Mouse (Mus musculus): ENCODE data around the gene Cryz. TPM values are rescaled to one million over a fixed set of nuclear protein-coding genes. Genes with fewer than 3 reads are reported as not detected.

Gene Cryz
- total RNA-seq (2014; rRNA removed; ENCODE audit: low replicate concordance), result 15.4 and 46.2 TPM in 2 replicates
- polyA plus RNA-seq (2015; fragmentation: Nextera tagmentation; extraction: Ambion mirVana), result 9.0 and 10.3 TPM in 2 replicates

GRCm38 (mm10) chr3:154596488-154596933 lies at the start of gene Cryz:
Gene Cryz, plus strand, starts transcription at chr3:154596711.
- peak within 1 kb of the TSS; percentile 94 for H3K27ac ChIP-seq (ENCODE audit: low read depth)
- WGBS, result under 1% methylated on average over 25 of the region's 25 CpGs
- peak within 1 kb of the TSS; percentile 86 for H3K4me2 ChIP-seq (ENCODE audit: low read depth, low read length)

GRCm38 (mm10) chr3:154547549-154548426 lies 48.7 kb upstream of the Cryz start:
- H3K9ac ChIP-seq (replicated peaks; ENCODE audit: low read depth, low read length), result no peak overlapping the region
- WGBS, result 12% methylated on average over 20 of the region's 20 CpGs
- TF ChIP-seq EP300 (IDR thresholded peaks at IDR 0.05; ENCODE audit: low read depth) (no peak), CTCF (IDR thresholded peaks at IDR 0.05; ENCODE audit: low read depth) (no peak)
- H3K4me3 ChIP-seq (ENCODE audit: low read depth, low read length), result peak overlapping the region; percentile 17; the same call in 1 of the 2 replicates
- no peak overlapping the region for H3K27ac ChIP-seq (ENCODE audit: low read depth)
- H3K27me3 ChIP-seq (ENCODE audit: control insufficient read depth, insufficient read depth, low read length), result peaks cover 15% of the 10 kb centered on the region; the same call in 1 of the 2 replicates
- peak overlapping the region; percentile 30 for H3K4me2 ChIP-seq (ENCODE audit: low read depth, low read length)
- no peaks in the 10 kb centered on the region for H3K4me1 ChIP-seq (ENCODE audit: control insufficient read depth, insufficient read depth)
- DNase-seq (ENCODE audit: low spot score) (no peak), ATAC-seq (ENCODE audit: insufficient read depth, low read depth) (no peak)
- no peaks in the 10 kb centered on the region for H3K36me3 ChIP-seq (replicated peaks; ENCODE audit: control insufficient read depth, insufficient read depth, low read length)
- H3K9me3 ChIP-seq (replicated peaks; ENCODE audit: control insufficient read depth, low read length), result no peaks in the 10 kb centered on the region

More at GRCm38 (mm10) chr3:154596488-154596933, at the start of gene Cryz:
- H3K36me3 ChIP-seq (replicated peaks; ENCODE audit: control insufficient read depth, insufficient read depth, low read length), result peaks cover 29% of the 10 kb centered on the region
- DNase-seq (ENCODE audit: low spot score), result peak; percentile 78
- no peaks in the 10 kb centered on the region for H3K27me3 ChIP-seq (ENCODE audit: control insufficient read depth, insufficient read depth, low read length)
- H3K4me3 ChIP-seq (ENCODE audit: low read depth, low read length), result peak within 1 kb of the TSS; percentile 86
- H3K9me3 ChIP-seq (replicated peaks; ENCODE audit: control insufficient read depth, low read length), result no peaks in the 10 kb centered on the region
- peak; percentile 91 for ATAC-seq (ENCODE audit: insufficient read depth, low read depth)
- peak within 1 kb of the TSS; percentile 75 for H3K9ac ChIP-seq (replicated peaks; ENCODE audit: low read depth, low read length)
- peak; percentile 82 for TF ChIP-seq CTCF (IDR thresholded peaks at IDR 0.05; ENCODE audit: low read depth)
- no peak for TF ChIP-seq EP300 (IDR thresholded peaks at IDR 0.05; ENCODE audit: low read depth)
- H3K4me1 ChIP-seq (ENCODE audit: control insufficient read depth, insufficient read depth), result 0 out of 2 replicates have a peak, but pooled peaks cover 7% of the 10 kb centered on the region

GRCm38 (mm10) chr3:154548868-154549301 lies 47.6 kb upstream of the Cryz start:
- Histone ChIP-seq H3K27ac (ENCODE audit: low read depth) (no peak overlapping the region), H3K4me1 (ENCODE audit: control insufficient read depth, insufficient read depth) (no peaks in the 10 kb centered on the region), H3K9ac (replicated peaks; ENCODE audit: low read depth, low read length) (no peak overlapping the region), H3K27me3 (ENCODE audit: control insufficient read depth, insufficient read depth, low read length) (peaks cover 15% of the 10 kb centered on the region; the same call in 1 of the 2 replicates), H3K9me3 (replicated peaks; ENCODE audit: control insufficient read depth, low read length) (no peaks in the 10 kb centered on the region), H3K4me2 (ENCODE audit: low read depth, low read length) (no peak overlapping the region), H3K36me3 (replicated peaks; ENCODE audit: control insufficient read depth, insufficient read depth, low read length) (no peaks in the 10 kb centered on the region), H3K4me3 (ENCODE audit: low read depth, low read length) (no peak overlapping the region)
- no peak for DNase-seq (ENCODE audit: low spot score)
- WGBS, result 28% methylated on average over 8 of the region's 8 CpGs
- TF ChIP-seq CTCF (IDR thresholded peaks at IDR 0.05; ENCODE audit: low read depth) (no peak), EP300 (IDR thresholded peaks at IDR 0.05; ENCODE audit: low read depth) (no peak)
- no peak for ATAC-seq (ENCODE audit: insufficient read depth, low read depth)

GRCm38 (mm10) chr3:154550326-154551034 lies 46.0 kb upstream of the Cryz start:
- Histone ChIP-seq H3K36me3 (replicated peaks; ENCODE audit: control insufficient read depth, insufficient read depth, low read length) (no peaks in the 10 kb centered on the region), H3K9ac (replicated peaks; ENCODE audit: low read depth, low read length) (no peak overlapping the region), H3K4me3 (ENCODE audit: low read depth, low read length) (no peak overlapping the region), H3K4me1 (ENCODE audit: control insufficient read depth, insufficient read depth) (no peaks in the 10 kb centered on the region), H3K9me3 (replicated peaks; ENCODE audit: control insufficient read depth, low read length) (no peaks in the 10 kb centered on the region), H3K4me2 (ENCODE audit: low read depth, low read length) (no peak overlapping the region), H3K27me3 (ENCODE audit: control insufficient read depth, insufficient read depth, low read length) (peaks cover 15% of the 10 kb centered on the region; the same call in 1 of the 2 replicates), H3K27ac (ENCODE audit: low read depth) (no peak overlapping the region)
- ATAC-seq (ENCODE audit: insufficient read depth, low read depth) (no peak), DNase-seq (ENCODE audit: low spot score) (no peak)
- no peak for TF ChIP-seq CTCF (IDR thresholded peaks at IDR 0.05; ENCODE audit: low read depth)
- no peak for TF ChIP-seq EP300 (IDR thresholded peaks at IDR 0.05; ENCODE audit: low read depth)
- 57% methylated on average over 17 of the region's 17 CpGs for WGBS

- 62% methylated on average over 5 of the region's 5 CpGs for WGBS
- H3K27ac ChIP-seq (ENCODE audit: low read depth), result no peak overlapping the region
- no peaks in the 10 kb centered on the region for H3K36me3 ChIP-seq (replicated peaks; ENCODE audit: control insufficient read depth, insufficient read depth, low read length)
- H3K4me1 ChIP-seq (ENCODE audit: control insufficient read depth, insufficient read depth), result no peaks in the 10 kb centered on the region
- no peak overlapping the region for H3K9ac ChIP-seq (replicated peaks; ENCODE audit: low read depth, low read length)
- ATAC-seq (ENCODE audit: insufficient read depth, low read depth) (no peak), DNase-seq (ENCODE audit: low spot score) (no peak)
- H3K9me3 ChIP-seq (replicated peaks; ENCODE audit: control insufficient read depth, low read length), result no peaks in the 10 kb centered on the region
- H3K4me3 ChIP-seq (ENCODE audit: low read depth, low read length), result no peak overlapping the region
- peaks cover 15% of the 10 kb centered on the region; the same call in 1 of the 2 replicates for H3K27me3 ChIP-seq (ENCODE audit: control insufficient read depth, insufficient read depth, low read length)
- no peak for TF ChIP-seq EP300 (IDR thresholded peaks at IDR 0.05; ENCODE audit: low read depth)
- no peak for TF ChIP-seq CTCF (IDR thresholded peaks at IDR 0.05; ENCODE audit: low read depth)
- H3K4me2 ChIP-seq (ENCODE audit: low read depth, low read length), result no peak overlapping the region
Observed at GRCm38 (mm10) chr3:154551035-154551411, 45.5 kb upstream of the Cryz start.

Data from heart, postnatal 0 days (tissue).